Mouse (Mus musculus) intestine, postnatal 0 days (tissue): ENCODE data around the gene Coq10b. TPM values are rescaled to one million over a fixed set of nuclear protein-coding genes. Genes with fewer than 3 reads are reported as not detected.

ENCODE experiments used
- ATAC-seq: fragments of 200-750 bp; cut with Nextera tagmentation; 2 replicates; pipeline ENCODE4 v1.8.0; 2017; ENCODE audit warnings: mild to moderate bottlenecking, moderate TSS enrichment, moderate library complexity
- H3K27ac ChIP-seq: fragments of 300-500 bp; sonication (generic); 2 replicates; pipeline ENCODE4 v1.5.1; 2014; ENCODE audit warnings: mild to moderate bottlenecking, low read depth, low read length, moderate library complexity
- H3K27me3 ChIP-seq: fragments of 300-500 bp; sonication (generic); replicated peaks from 2 replicates; pipeline ENCODE4 v1.6.1; 2014; ENCODE audit warnings: low read length, mixed read lengths; ENCODE audit not compliant: control insufficient read depth, insufficient read depth
- H3K36me3 ChIP-seq: fragments of 300-500 bp; sonication (generic); 2 replicates; pipeline ENCODE4 v1.6.1; 2014; ENCODE audit warnings: mild to moderate bottlenecking, moderate library complexity; ENCODE audit not compliant: control insufficient read depth, insufficient read depth
- H3K4me1 ChIP-seq: fragments of 300-500 bp; sonication (generic); replicated peaks from 2 replicates; pipeline ENCODE4 v1.6.1; 2014; ENCODE audit warnings: antibody characterized with exemption, low read length, mixed read lengths; ENCODE audit not compliant: control insufficient read depth, insufficient read depth
- H3K4me2 ChIP-seq: fragments of 300-500 bp; sonication (generic); replicated peaks from 2 replicates; pipeline ENCODE4 v1.6.1; 2014; ENCODE audit warnings: low read depth, mild to moderate bottlenecking, moderate library complexity
- H3K4me3 ChIP-seq: fragments of 300-500 bp; sonication (generic); 2 replicates; pipeline ENCODE4 v1.5.1; 2014; ENCODE audit warnings: low read depth, low read length
- H3K9ac ChIP-seq: fragments of 300-500 bp; sonication (generic); 2 replicates; pipeline ENCODE4 v1.6.1; 2014; ENCODE audit warnings: mild to moderate bottlenecking, low read depth, low read length
- H3K9me3 ChIP-seq: fragments of 300-500 bp; sonication (generic); 2 replicates; pipeline ENCODE4 v1.6.1; 2016; ENCODE audit warnings: mixed run types; ENCODE audit not compliant: control insufficient read depth
- CTCF ChIP-seq: sonication (generic); IDR thresholded peaks from 2 replicates; pipeline ENCODE4 v1.5.1; 2016; ENCODE audit warnings: low read depth, mild to moderate bottlenecking, control low read depth, antibody characterized with exemption, moderate library complexity
- WGBS: fragments of 180-500 bp; shearing (Covaris S2); extraction: QIAGEN DNeasy Blood & Tissue Kit; methylation state at CpG from one replicate; pipeline ENCODE4 v1.1.7; 2014; 5-methylcytosine and 5-hydroxymethylcytosine counted together
- polyA plus RNA-seq: library from polyadenylated mRNA; unstranded; fragments of >200 nt; fragmentation: Nextera tagmentation; extraction: Ambion mirVana; gene quantifications from 2 replicates; pipeline ENCODE4 v1.2.1, GENCODE M21; 2015

Gene Coq10b
- polyA plus RNA-seq, 1 experiment from 2014 or later, result 25.8 TPM

DNA sequence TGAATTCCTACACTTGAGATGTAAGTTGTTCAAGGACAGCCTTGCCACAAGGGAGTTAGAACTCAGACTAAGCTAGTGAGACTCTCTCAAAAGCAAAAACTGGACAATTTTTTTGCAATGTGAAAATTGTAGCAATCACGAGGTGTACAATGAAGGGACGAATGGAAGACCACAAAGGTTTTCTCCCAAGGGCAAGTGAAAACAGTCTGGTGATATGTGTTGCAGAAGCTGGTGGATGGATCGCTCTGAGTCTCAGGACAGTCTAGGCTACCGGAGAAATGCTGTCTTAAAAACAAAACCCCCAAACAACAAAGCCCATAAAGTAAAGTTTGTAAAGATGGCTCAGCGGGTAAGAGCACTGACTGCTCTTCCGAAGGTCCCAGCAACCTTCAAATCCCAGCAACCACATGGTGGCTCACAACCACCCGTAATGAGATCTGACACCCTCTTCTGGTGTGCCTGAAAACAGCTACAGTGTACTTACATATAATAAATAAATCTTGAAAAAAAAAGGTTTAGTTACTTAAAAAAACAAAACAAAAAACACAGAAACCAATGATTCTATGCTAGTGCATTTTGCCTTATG, 33.3 kb downstream of the Coq10b start:
- no peak for ATAC-seq
- Histone ChIP-seq H3K9ac (0 out of 2 replicates have a peak overlapping the region, but pooled peaks have one; percentile 11), H3K4me1 (peaks cover 5% of the 10 kb centered on the region), H3K4me2 (peak overlapping the region; percentile 69), H3K4me3 (peak overlapping the region; percentile 92), H3K9me3 (no peaks in the 10 kb centered on the region), H3K36me3 (peaks cover 40% of the 10 kb centered on the region), H3K27me3 (no peaks in the 10 kb centered on the region), H3K27ac (no peak overlapping the region)
- WGBS, result 29% methylated on average over 7 of the region's 7 CpGs
- 0 out of 2 replicates have a peak, but pooled peaks have one; percentile 30 for TF ChIP-seq CTCF

DNA sequence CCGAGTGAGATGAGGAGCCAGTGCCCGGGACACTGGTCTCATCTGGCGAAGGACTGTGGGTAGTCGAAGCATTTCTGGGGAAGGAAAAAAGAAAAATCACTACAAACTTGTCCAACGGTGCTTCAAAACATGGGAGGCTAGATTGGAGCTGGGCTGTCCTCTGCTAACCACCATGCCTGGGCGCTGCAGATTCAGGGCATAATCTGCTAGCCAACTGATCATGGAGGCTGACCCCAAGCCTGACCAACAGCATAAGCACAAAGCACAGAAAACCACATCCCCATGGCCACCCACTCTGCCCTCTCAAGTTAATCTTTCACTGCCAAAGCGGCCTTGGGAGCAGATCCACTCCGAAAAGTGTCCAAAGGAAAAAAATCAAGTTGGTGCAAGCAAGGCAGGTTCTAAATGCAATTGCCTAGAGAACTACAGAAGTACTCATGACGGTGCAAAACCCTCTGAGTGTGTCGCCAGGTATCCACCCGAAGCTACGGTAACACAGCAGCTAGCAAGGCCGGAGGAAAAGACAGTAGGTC, 34.4 kb downstream of the Coq10b start:
- Histone ChIP-seq H3K4me3 (peak overlapping the region; percentile 92), H3K4me2 (peak overlapping the region; percentile 69), H3K4me1 (peaks cover 5% of the 10 kb centered on the region), H3K27me3 (no peaks in the 10 kb centered on the region), H3K9me3 (no peaks in the 10 kb centered on the region), H3K36me3 (peaks cover 40% of the 10 kb centered on the region), H3K27ac (peak overlapping the region; percentile 95), H3K9ac (peak overlapping the region; percentile 92)
- TF ChIP-seq CTCF, result no peak
- no peak; the same call in 1 of the 2 replicates for ATAC-seq
- WGBS, result under 1% methylated on average over 13 of the region's 13 CpGs

- peak overlapping the region; percentile 92 for H3K9ac ChIP-seq
- peak; percentile 18 for TF ChIP-seq CTCF
- peaks cover 5% of the 10 kb centered on the region for H3K4me1 ChIP-seq
- under 1% methylated on average over 52 of the region's 57 CpGs for WGBS
- peak overlapping the region; percentile 92 for H3K4me3 ChIP-seq
- H3K36me3 ChIP-seq, result peaks cover 34% of the 10 kb centered on the region
- H3K27me3 ChIP-seq, result no peaks in the 10 kb centered on the region
- H3K4me2 ChIP-seq, result peak overlapping the region; percentile 69
- no peaks in the 10 kb centered on the region for H3K9me3 ChIP-seq
- ATAC-seq, result peak; percentile 41
- H3K27ac ChIP-seq, result peak overlapping the region; percentile 95
Observed at GRCm38 (mm10) chr1:55087401-55087904, 34.9 kb downstream of the Coq10b start.

- peaks cover 28% of the 10 kb centered on the region for H3K36me3 ChIP-seq
- WGBS, result under 1% methylated on average over 73 of the region's 76 CpGs
Observed at GRCm38 (mm10) chr1:55087932-55088610, 35.5 kb downstream of the Coq10b start, which contains the start of the genes Hspe1 and Hspd1. Gene Hspe1 (plus strand): TSS chr1:55088132. Gene Hspd1 (minus strand): TSS chr1:55088243.

DNA sequence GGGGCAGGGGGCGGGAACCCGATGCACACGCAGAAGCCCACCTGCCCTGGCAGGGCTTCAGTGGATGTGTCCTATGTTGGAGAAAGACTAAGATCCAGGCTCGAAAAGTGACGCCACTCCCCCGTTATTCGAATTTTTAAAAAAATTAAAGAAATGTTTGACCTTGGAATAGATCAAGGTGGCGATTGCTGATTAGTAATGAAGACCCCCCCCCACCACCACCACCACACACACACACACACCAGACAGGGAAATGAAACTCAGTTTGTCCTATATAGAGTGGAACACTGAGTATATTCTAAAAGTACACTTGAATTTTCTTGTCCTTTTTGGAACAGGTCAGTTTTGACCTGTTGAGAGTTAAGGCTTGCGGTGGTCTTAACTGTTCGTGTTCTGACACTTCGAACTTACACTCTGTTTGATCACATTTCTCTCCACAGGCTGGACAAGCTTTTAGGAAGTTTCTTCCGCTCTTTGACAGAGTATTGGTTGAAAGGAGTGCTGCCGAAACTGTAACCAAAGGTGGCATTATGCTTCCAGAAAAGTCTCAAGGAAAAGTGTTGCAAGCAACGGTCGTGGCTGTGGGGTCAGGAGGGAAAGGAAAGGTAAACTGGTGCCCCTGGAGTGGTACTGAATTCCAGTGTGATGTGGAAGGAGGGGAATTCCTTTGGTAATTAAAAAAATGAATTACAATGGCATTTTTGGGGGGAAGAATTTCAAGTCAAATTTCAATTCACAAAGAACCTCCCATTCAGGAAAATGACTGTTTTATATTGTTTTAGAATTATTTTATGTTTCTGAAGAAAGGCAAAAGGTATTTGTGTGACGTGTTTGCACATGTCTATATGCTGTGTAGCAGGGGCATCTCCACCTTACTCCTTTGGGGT, 36.3 kb downstream of the Coq10b start:
- H3K4me3 ChIP-seq, result peak overlapping the region; percentile 92
- TF ChIP-seq CTCF, result no peak

More at GRCm38 (mm10) chr1:55087932-55088610, 35.5 kb downstream of the Coq10b start, which contains the start of the genes Hspe1 and Hspd1:
- no peak for TF ChIP-seq CTCF
- no peaks in the 10 kb centered on the region for H3K9me3 ChIP-seq
- H3K9ac ChIP-seq, result peak within 1 kb of the TSS; percentile 92
- peak; percentile 93 for ATAC-seq
- H3K4me2 ChIP-seq, result peak within 1 kb of the TSS; percentile 69
- no peaks in the 10 kb centered on the region for H3K27me3 ChIP-seq
- peak within 1 kb of the TSS; percentile 95 for H3K27ac ChIP-seq
- peak within 1 kb of the TSS; percentile 92 for H3K4me3 ChIP-seq
- peaks cover 5% of the 10 kb centered on the region for H3K4me1 ChIP-seq

More for the DNA sequence above, 36.3 kb downstream of the Coq10b start:
- Histone ChIP-seq H3K4me1 (peaks cover 5% of the 10 kb centered on the region), H3K4me2 (peak overlapping the region; percentile 69), H3K9me3 (no peaks in the 10 kb centered on the region), H3K9ac (peak overlapping the region; percentile 92), H3K27ac (peak overlapping the region; percentile 95), H3K36me3 (peaks cover 21% of the 10 kb centered on the region; the same call in 1 of the 2 replicates), H3K27me3 (no peaks in the 10 kb centered on the region)
- no peak for ATAC-seq
- 4% methylated on average over 16 of the region's 16 CpGs for WGBS
